Mouse (Mus musculus) neural tube, postnatal 0 days (tissue): ENCODE measurements around the gene Ndufaf2. TPM values are rescaled to one million over a fixed set of nuclear protein-coding genes. Genes with fewer than 3 reads are reported as not detected.

Experiments used
- polyA plus RNA-seq: library from polyadenylated mRNA; unstranded; fragments of >200 nt; fragmentation: Nextera tagmentation; extraction: Ambion mirVana; gene quantifications from 2 replicates; pipeline ENCODE4 v1.2.1, GENCODE M21; 2015

Gene Ndufaf2
- polyA plus RNA-seq = 77.6 and 84.0 TPM in 2 replicates

GRCm38 (mm10) chr13:108158465-108159240 is at the start of gene Ndufaf2, which contains the start of gene Ercc8:
Gene Ndufaf2 (minus strand): TSS chr13:108158623.
Gene Ercc8 (plus strand): TSS chr13:108158731.

GRCm38 (mm10) chr13:108044222-108044941 is 114.0 kb downstream of the Ndufaf2 start, which contains the start of gene Smim15:
Gene Smim15 (plus strand): TSS chr13:108044446.

Other genes with a start within 250 kb of the Ndufaf2 start
- 36.0 and 40.1 TPM in 2 replicates for gene Smim15, start 114.2 kb downstream of the Ndufaf2 start, polyA plus RNA-seq
- 26.3 and 29.5 TPM in 2 replicates for gene Ercc8, start 108 bp upstream of the Ndufaf2 start, polyA plus RNA-seq
- 3.9 and 8.0 TPM in 2 replicates for gene Elovl7, start 55.8 kb upstream of the Ndufaf2 start, polyA plus RNA-seq
- 0.73 and 0.76 TPM in 2 replicates for gene Depdc1b, start 157.7 kb upstream of the Ndufaf2 start, polyA plus RNA-seq